Mouse (Mus musculus): ENCODE measurements around the gene Plekhg4. TPM values are rescaled to one million over a fixed set of nuclear protein-coding genes. Genes with fewer than 3 reads are reported as not detected.

Plekhg4 gene
- polyA plus RNA-seq, 1 experiment from 2014 or later: 0.19 TPM

GRCm38 (mm10) chr8:105403467-105403866 is 30.4 kb downstream of the Plekhg4 start:
- Histone ChIP-seq H3K36me3 (ENCODE audit: control insufficient read depth, insufficient read depth, low read length) (no peaks in the 10 kb centered on the region), H3K4me1 (replicated peaks; ENCODE audit: control insufficient read depth, insufficient read depth, low read length) (no peaks in the 10 kb centered on the region), H3K4me3 (ENCODE audit: low read depth, low read length) (no peak overlapping the region), H3K27ac (ENCODE audit: low read depth) (no peak overlapping the region), H3K9me3 (ENCODE audit: control insufficient read depth, low read length) (0 out of 2 replicates have a peak, but pooled peaks cover 4% of the 10 kb centered on the region), H3K27me3 (replicated peaks; ENCODE audit: control insufficient read depth, insufficient read depth, low read length) (no peaks in the 10 kb centered on the region), H3K9ac (ENCODE audit: low read length) (no peak overlapping the region), H3K4me2 (ENCODE audit: low read length) (no peak overlapping the region)
- WGBS: 67% methylated on average over 8 of the region's 8 CpGs
- ATAC-seq (replicated peaks; ENCODE audit: low FRiP score, low TSS enrichment, low read depth) (no peak), DNase-seq (ENCODE audit: low spot score) (no peak)

- Histone ChIP-seq H3K27me3 (replicated peaks; ENCODE audit: control insufficient read depth, insufficient read depth, low read length) (no peaks in the 10 kb centered on the region), H3K36me3 (ENCODE audit: control insufficient read depth, insufficient read depth, low read length) (no peaks in the 10 kb centered on the region), H3K9ac (ENCODE audit: low read length) (no peak overlapping the region), H3K4me2 (ENCODE audit: low read length) (no peak overlapping the region), H3K9me3 (ENCODE audit: control insufficient read depth, low read length) (0 out of 2 replicates have a peak, but pooled peaks cover 4% of the 10 kb centered on the region), H3K27ac (ENCODE audit: low read depth) (no peak overlapping the region), H3K4me3 (ENCODE audit: low read depth, low read length) (no peak overlapping the region), H3K4me1 (replicated peaks; ENCODE audit: control insufficient read depth, insufficient read depth, low read length) (no peaks in the 10 kb centered on the region)
- WGBS: 67% methylated on average over 1 of the region's 1 CpGs
- ATAC-seq (replicated peaks; ENCODE audit: low FRiP score, low TSS enrichment, low read depth) (no peak), DNase-seq (ENCODE audit: low spot score) (no peak)
These were observed 31.4 kb downstream of the Plekhg4 start for GRCm38 (mm10) chr8:105404496-105404895.

- Histone ChIP-seq H3K27me3 (replicated peaks; ENCODE audit: control insufficient read depth, insufficient read depth, low read length) (no peaks in the 10 kb centered on the region), H3K36me3 (ENCODE audit: control insufficient read depth, insufficient read depth, low read length) (no peaks in the 10 kb centered on the region), H3K4me2 (ENCODE audit: low read length) (no peak overlapping the region), H3K27ac (ENCODE audit: low read depth) (no peak overlapping the region), H3K4me3 (ENCODE audit: low read depth, low read length) (no peak overlapping the region), H3K4me1 (replicated peaks; ENCODE audit: control insufficient read depth, insufficient read depth, low read length) (no peaks in the 10 kb centered on the region), H3K9me3 (ENCODE audit: control insufficient read depth, low read length) (no peaks in the 10 kb centered on the region), H3K9ac (ENCODE audit: low read length) (no peak overlapping the region)
- DNase-seq (ENCODE audit: low spot score) (no peak), ATAC-seq (replicated peaks; ENCODE audit: low FRiP score, low TSS enrichment, low read depth) (no peak)
- 46% methylated on average over 10 of the region's 10 CpGs for WGBS
These were observed 33.3 kb downstream of the Plekhg4 start for GRCm38 (mm10) chr8:105406416-105406815.

- no peak overlapping the region for H3K4me3 ChIP-seq (ENCODE audit: low read depth, low read length)
- ATAC-seq (replicated peaks; ENCODE audit: low FRiP score, low TSS enrichment, low read depth): no peak
These were observed 35.3 kb downstream of the Plekhg4 start for GRCm38 (mm10) chr8:105408331-105408730.

GRCm38 (mm10) chr8:105409947-105410346 is 36.9 kb downstream of the Plekhg4 start:
- H3K36me3 ChIP-seq (ENCODE audit: control insufficient read depth, insufficient read depth, low read length): no peaks in the 10 kb centered on the region
- H3K27me3 ChIP-seq (replicated peaks; ENCODE audit: control insufficient read depth, insufficient read depth, low read length): peaks cover 32% of the 10 kb centered on the region
- ATAC-seq (replicated peaks; ENCODE audit: low FRiP score, low TSS enrichment, low read depth): no peak
- no peak for DNase-seq (ENCODE audit: low spot score)
- H3K4me2 ChIP-seq (ENCODE audit: low read length): no peak overlapping the region
- no peaks in the 10 kb centered on the region for H3K9me3 ChIP-seq (ENCODE audit: control insufficient read depth, low read length)
- H3K27ac ChIP-seq (ENCODE audit: low read depth): no peak overlapping the region
- peaks cover 3% of the 10 kb centered on the region; the same call in 1 of the 2 replicates for H3K4me1 ChIP-seq (replicated peaks; ENCODE audit: control insufficient read depth, insufficient read depth, low read length)
- WGBS: 88% methylated on average over 6 of the region's 6 CpGs
- H3K9ac ChIP-seq (ENCODE audit: low read length): no peak overlapping the region
- H3K4me3 ChIP-seq (ENCODE audit: low read depth, low read length): no peak overlapping the region

More at GRCm38 (mm10) chr8:105408331-105408730, 35.3 kb downstream of the Plekhg4 start:
- H3K36me3 ChIP-seq (ENCODE audit: control insufficient read depth, insufficient read depth, low read length): no peaks in the 10 kb centered on the region
- no peak overlapping the region for H3K4me2 ChIP-seq (ENCODE audit: low read length)
- H3K27me3 ChIP-seq (replicated peaks; ENCODE audit: control insufficient read depth, insufficient read depth, low read length): peaks cover 16% of the 10 kb centered on the region
- no peaks in the 10 kb centered on the region for H3K9me3 ChIP-seq (ENCODE audit: control insufficient read depth, low read length)
- H3K9ac ChIP-seq (ENCODE audit: low read length): no peak overlapping the region
- no peak overlapping the region for H3K27ac ChIP-seq (ENCODE audit: low read depth)
- H3K4me1 ChIP-seq (replicated peaks; ENCODE audit: control insufficient read depth, insufficient read depth, low read length): no peaks in the 10 kb centered on the region
- no peak for DNase-seq (ENCODE audit: low spot score)
- 49% methylated on average over 7 of the region's 7 CpGs for WGBS

GRCm38 (mm10) chr8:105413391-105413790 is 40.3 kb downstream of the Plekhg4 start, which contains the start of the genes Kctd19 and Lrrc36:
Gene Kctd19, minus strand, starts transcription at chr8:105413502.
Gene Lrrc36, plus strand, starts transcription at chr8:105413571.
- H3K4me2 ChIP-seq (ENCODE audit: low read length): peak within 1 kb of the TSS; percentile 47
- peak within 1 kb of the TSS; percentile 21 for H3K4me3 ChIP-seq (ENCODE audit: low read depth, low read length)
- H3K9ac ChIP-seq (ENCODE audit: low read length): 0 out of 2 replicates have a peak within 1 kb of the TSS, but pooled peaks have one; percentile 20
- H3K36me3 ChIP-seq (ENCODE audit: control insufficient read depth, insufficient read depth, low read length): no peaks in the 10 kb centered on the region
- no peaks in the 10 kb centered on the region for H3K9me3 ChIP-seq (ENCODE audit: control insufficient read depth, low read length)
- ATAC-seq (replicated peaks; ENCODE audit: low FRiP score, low TSS enrichment, low read depth) (peak; percentile 60), DNase-seq (ENCODE audit: low spot score) (peak; percentile 73)
- H3K27ac ChIP-seq (ENCODE audit: low read depth): no peak within 1 kb of the TSS
- peaks cover 3% of the 10 kb centered on the region; the same call in 1 of the 2 replicates for H3K4me1 ChIP-seq (replicated peaks; ENCODE audit: control insufficient read depth, insufficient read depth, low read length)
- H3K27me3 ChIP-seq (replicated peaks; ENCODE audit: control insufficient read depth, insufficient read depth, low read length): peaks cover 40% of the 10 kb centered on the region
- 2% methylated on average over 34 of the region's 34 CpGs for WGBS

GRCm38 (mm10) chr8:105418992-105419391 is 45.9 kb downstream of the Plekhg4 start:
- no peaks in the 10 kb centered on the region for H3K4me1 ChIP-seq (replicated peaks; ENCODE audit: control insufficient read depth, insufficient read depth, low read length)
- ATAC-seq (replicated peaks; ENCODE audit: low FRiP score, low TSS enrichment, low read depth) (no peak), DNase-seq (ENCODE audit: low spot score) (no peak)
- no peaks in the 10 kb centered on the region for H3K36me3 ChIP-seq (ENCODE audit: control insufficient read depth, insufficient read depth, low read length)
- no peaks in the 10 kb centered on the region for H3K9me3 ChIP-seq (ENCODE audit: control insufficient read depth, low read length)
- 70% methylated on average over 2 of the region's 2 CpGs for WGBS
- H3K4me3 ChIP-seq (ENCODE audit: low read depth, low read length): no peak overlapping the region
- H3K27me3 ChIP-seq (replicated peaks; ENCODE audit: control insufficient read depth, insufficient read depth, low read length): peaks cover 17% of the 10 kb centered on the region
- no peak overlapping the region for H3K9ac ChIP-seq (ENCODE audit: low read length)
- H3K4me2 ChIP-seq (ENCODE audit: low read length): no peak overlapping the region
- H3K27ac ChIP-seq (ENCODE audit: low read depth): no peak overlapping the region

- Histone ChIP-seq H3K27ac (ENCODE audit: low read depth) (no peak overlapping the region), H3K36me3 (ENCODE audit: control insufficient read depth, insufficient read depth, low read length) (no peaks in the 10 kb centered on the region), H3K27me3 (replicated peaks; ENCODE audit: control insufficient read depth, insufficient read depth, low read length) (peaks cover 9% of the 10 kb centered on the region; the same call in 1 of the 2 replicates), H3K4me1 (replicated peaks; ENCODE audit: control insufficient read depth, insufficient read depth, low read length) (no peaks in the 10 kb centered on the region), H3K9ac (ENCODE audit: low read length) (no peak overlapping the region), H3K4me3 (ENCODE audit: low read depth, low read length) (no peak overlapping the region), H3K9me3 (ENCODE audit: control insufficient read depth, low read length) (no peaks in the 10 kb centered on the region), H3K4me2 (ENCODE audit: low read length) (no peak overlapping the region)
- 78% methylated on average over 4 of the region's 4 CpGs for WGBS
- no peak for ATAC-seq (replicated peaks; ENCODE audit: low FRiP score, low TSS enrichment, low read depth)
- DNase-seq (ENCODE audit: low spot score): no peak
These were observed 46.7 kb downstream of the Plekhg4 start for GRCm38 (mm10) chr8:105419800-105420199.

GRCm38 (mm10) chr8:105422006-105422405 is 48.9 kb downstream of the Plekhg4 start:
- WGBS: 65% methylated on average over 1 of the region's 1 CpGs
- H3K27ac ChIP-seq (ENCODE audit: low read depth): no peak overlapping the region

More at GRCm38 (mm10) chr8:105422006-105422405, 48.9 kb downstream of the Plekhg4 start:
- H3K9me3 ChIP-seq (ENCODE audit: control insufficient read depth, low read length): no peaks in the 10 kb centered on the region
- no peak overlapping the region for H3K4me2 ChIP-seq (ENCODE audit: low read length)
- no peak overlapping the region for H3K9ac ChIP-seq (ENCODE audit: low read length)
- no peaks in the 10 kb centered on the region for H3K27me3 ChIP-seq (replicated peaks; ENCODE audit: control insufficient read depth, insufficient read depth, low read length)
- no peaks in the 10 kb centered on the region for H3K36me3 ChIP-seq (ENCODE audit: control insufficient read depth, insufficient read depth, low read length)
- no peak for DNase-seq (ENCODE audit: low spot score)
- ATAC-seq (replicated peaks; ENCODE audit: low FRiP score, low TSS enrichment, low read depth): no peak
- no peak overlapping the region for H3K4me3 ChIP-seq (ENCODE audit: low read depth, low read length)
- no peaks in the 10 kb centered on the region for H3K4me1 ChIP-seq (replicated peaks; ENCODE audit: control insufficient read depth, insufficient read depth, low read length)
